Mouse (Mus musculus) liver, embryonic 14.5 days (tissue): Measurements from ENCODE around the gene Rnf43. TPM values are rescaled to one million over a fixed set of nuclear protein-coding genes. Genes with fewer than 3 reads are reported as not detected.

ENCODE experiments used
- ATAC-seq: fragments of 200-750 bp; cut with Nextera tagmentation; 2 replicates; pipeline ENCODE4 v1.8.0; 2017; ENCODE audit warnings: moderate number of reproducible peaks, mild to moderate bottlenecking, moderate library complexity; ENCODE audit not compliant: insufficient read depth
- DNase-seq, 3 experiments: peaks; one replicate each; pipeline ENCODE4 v3.0.0-alpha.2; 2012 to 2013; ENCODE audit warnings: low read depth in 3 of 3, low spot score in 3 of 3
- H3K27ac ChIP-seq: fragments of 300-500 bp; sonication (generic); 2 replicates; pipeline ENCODE4 v1.5.1; 2014; ENCODE audit warnings: moderate library complexity, mild to moderate bottlenecking, control low read depth, inconsistent platforms
- H3K27me3 ChIP-seq: fragments of 300-500 bp; sonication (generic); 2 replicates; pipeline ENCODE4 v1.6.1; 2014; ENCODE audit warnings: mild to moderate bottlenecking, low read length, moderate library complexity; ENCODE audit not compliant: control insufficient read depth, insufficient read depth
- H3K36me3 ChIP-seq: fragments of 300-500 bp; sonication (generic); replicated peaks from 2 replicates; pipeline ENCODE4 v1.6.1; 2014; ENCODE audit warnings: low read depth; ENCODE audit not compliant: control insufficient read depth, insufficient read depth
- H3K4me1 ChIP-seq, 2 experiments: fragments of 200-500 bp in 1 of 2; fragments of 300-500 bp in 1 of 2; sonication (generic) in 1 of 2; replicated peaks; 2 replicates each; pipeline ENCODE4 v1.6.1; 2012 to 2014; ENCODE audit warnings: antibody characterized with exemption in 1 of 2, inconsistent platforms in 1 of 2, low read length in 1 of 2; ENCODE audit not compliant: control insufficient read depth in 2 of 2, insufficient read depth in 2 of 2
- H3K4me2 ChIP-seq: fragments of 300-500 bp; sonication (generic); 2 replicates; pipeline ENCODE4 v1.6.1; 2014; ENCODE audit warnings: low read depth, mild to moderate bottlenecking, control low read depth, moderate library complexity
- H3K4me3 ChIP-seq, 2 experiments: fragments of 200-500 bp in 1 of 2; fragments of 300-500 bp in 1 of 2; sonication (generic) in 1 of 2; 2 replicates each; pipeline ENCODE4 v1.5.1; 2012 to 2014; ENCODE audit warnings: low read depth in 2 of 2, low read length in 2 of 2, mild to moderate bottlenecking in 2 of 2, control low read depth in 1 of 2, inconsistent platforms in 1 of 2, moderate library complexity in 1 of 2; ENCODE audit not compliant: insufficient read depth in 1 of 2
- H3K9ac ChIP-seq: fragments of 300-500 bp; sonication (generic); replicated peaks from 2 replicates; pipeline ENCODE4 v1.6.1; 2014; ENCODE audit warnings: mild to moderate bottlenecking, control low read depth, moderate library complexity
- H3K9me3 ChIP-seq: fragments of 300-500 bp; sonication (generic); 2 replicates; pipeline ENCODE4 v1.6.1; 2016; ENCODE audit warnings: low read length, mixed read lengths; ENCODE audit not compliant: control insufficient read depth
- CTCF ChIP-seq: IDR thresholded peaks from 2 replicates; pipeline ENCODE4 v1.5.1; 2016; ENCODE audit warnings: antibody characterized with exemption, low read depth, control low read depth
- EP300 ChIP-seq: IDR thresholded peaks from 2 replicates; pipeline ENCODE4 v1.6.1; 2016; ENCODE audit warnings: antibody characterized with exemption, low read depth
- WGBS: fragments of 180-500 bp; shearing (Covaris S2); extraction: QIAGEN DNeasy Blood & Tissue Kit; methylation state at CpG from one replicate; pipeline ENCODE4 v1.1.7; 2014; ENCODE audit not compliant: insufficient replicate concordance; 5-methylcytosine and 5-hydroxymethylcytosine counted together
- polyA plus RNA-seq, 2 experiments: library from polyadenylated mRNA; depleted of rRNA in 1 of 2; stranded (reverse) in 1 of 2; unstranded in 1 of 2; fragments of >200 nt; fragmentation: Nextera tagmentation in 1 of 2; extraction: Ambion mirVana in 1 of 2; gene quantifications; 2 replicates each; pipeline versions ENCODE4 v1.2.1 to v1.2.3; 2012 to 2014

Rnf43 gene
- polyA plus RNA-seq, 2 experiments = 3.5 to 4.5 TPM

- H3K4me3 ChIP-seq = no peak overlapping the region
- H3K9me3 ChIP-seq = no peaks in the 10 kb centered on the region
- DNase-seq = no peak
- WGBS = 42% methylated on average over 4 of the region's 4 CpGs
- ATAC-seq = no peak
- peaks cover 0 to 8% of the 10 kb centered on the region in 2 experiments; a peak in 1 of 4 replicates for H3K4me1 ChIP-seq
- TF ChIP-seq EP300 (no peak), CTCF (no peak)
- no peak overlapping the region for H3K9ac ChIP-seq
- H3K27ac ChIP-seq = no peak overlapping the region
- no peaks in the 10 kb centered on the region for H3K27me3 ChIP-seq
- peak overlapping the region; percentile 14; the same call in 1 of the 2 replicates for H3K4me2 ChIP-seq
- H3K36me3 ChIP-seq = no peaks in the 10 kb centered on the region
Measured at GRCm38 (mm10) chr11:87667107-87668090, 4.9 kb downstream of the Rnf43 start.

GRCm38 (mm10) chr11:87673282-87673681 lies 10.8 kb downstream of the Rnf43 start:
- H3K4me1 ChIP-seq = peaks cover 0 to 2% of the 10 kb centered on the region in 2 experiments; a peak in 1 of 4 replicates
- no peak overlapping the region for H3K27ac ChIP-seq
- H3K36me3 ChIP-seq = no peaks in the 10 kb centered on the region
- H3K4me3 ChIP-seq = no peak overlapping the region
- no peaks in the 10 kb centered on the region for H3K27me3 ChIP-seq
- H3K4me2 ChIP-seq = no peak overlapping the region
- H3K9ac ChIP-seq = no peak overlapping the region
- no peaks in the 10 kb centered on the region for H3K9me3 ChIP-seq
- 0 out of 2 replicates have a peak, but pooled peaks have one; percentile 31 for ATAC-seq
- TF ChIP-seq CTCF (no peak), EP300 (peak; percentile 48)
- 74% methylated on average over 1 of the region's 1 CpGs for WGBS
- no peak for DNase-seq

GRCm38 (mm10) chr11:87675606-87676005 lies 13.1 kb downstream of the Rnf43 start:
- no peak for TF ChIP-seq EP300
- TF ChIP-seq CTCF = no peak

GRCm38 (mm10) chr11:87677756-87678155 lies 15.2 kb downstream of the Rnf43 start:
- H3K9me3 ChIP-seq = no peaks in the 10 kb centered on the region

More at GRCm38 (mm10) chr11:87675606-87676005, 13.1 kb downstream of the Rnf43 start:
- WGBS = 78% methylated on average over 6 of the region's 6 CpGs
- H3K27me3 ChIP-seq = no peaks in the 10 kb centered on the region
- DNase-seq (no peak), ATAC-seq (no peak)
- no peaks in the 10 kb centered on the region for H3K36me3 ChIP-seq
- H3K9ac ChIP-seq = no peak overlapping the region
- H3K4me1 ChIP-seq = 0 out of 4 replicates have a peak, but pooled peaks cover 0 to 2% of the 10 kb centered on the region in 2 experiments
- no peak overlapping the region for H3K4me3 ChIP-seq
- no peaks in the 10 kb centered on the region for H3K9me3 ChIP-seq
- no peak overlapping the region for H3K4me2 ChIP-seq
- H3K27ac ChIP-seq = no peak overlapping the region

GRCm38 (mm10) chr11:87678545-87678944 lies 16.0 kb downstream of the Rnf43 start:
- H3K27ac ChIP-seq = no peak overlapping the region
- no peaks in the 10 kb centered on the region for H3K27me3 ChIP-seq
- H3K4me2 ChIP-seq = no peak overlapping the region
- no peak for DNase-seq
- no peaks in the 10 kb centered on the region for H3K36me3 ChIP-seq
- no peak for ATAC-seq
- H3K9me3 ChIP-seq = no peaks in the 10 kb centered on the region
- TF ChIP-seq CTCF = no peak
- no peak for TF ChIP-seq EP300
- H3K4me1 ChIP-seq = 0 out of 4 replicates have a peak, but pooled peaks cover 0 to 4% of the 10 kb centered on the region in 2 experiments
- H3K4me3 ChIP-seq = no peak overlapping the region
- no peak overlapping the region for H3K9ac ChIP-seq
- WGBS = 68% methylated on average over 4 of the region's 4 CpGs

More at GRCm38 (mm10) chr11:87677756-87678155, 15.2 kb downstream of the Rnf43 start:
- Histone ChIP-seq H3K4me1 (0 out of 4 replicates have a peak, but pooled peaks cover 0 to 2% of the 10 kb centered on the region in 2 experiments), H3K4me2 (no peak overlapping the region), H3K9ac (no peak overlapping the region), H3K27ac (no peak overlapping the region), H3K27me3 (no peaks in the 10 kb centered on the region), H3K36me3 (no peaks in the 10 kb centered on the region), H3K4me3 (no peak overlapping the region)
- ATAC-seq = no peak
- no peak for DNase-seq
- WGBS = 71% methylated on average over 5 of the region's 5 CpGs
- TF ChIP-seq CTCF (no peak), EP300 (no peak)
